Mouse (Mus musculus) limb, embryonic 15.5 days (tissue): Measurements from ENCODE around the gene Gsg1l. TPM values are rescaled to one million over a fixed set of nuclear protein-coding genes. Genes with fewer than 3 reads are reported as not detected.

Experiments
- ATAC-seq: fragments of 200-750 bp; cut with Nextera tagmentation; 2 replicates; pipeline ENCODE4 v1.8.0; 2017; ENCODE audit warnings: low read depth, moderate TSS enrichment; ENCODE audit not compliant: insufficient number of reproducible peaks, low FRiP score, low TSS enrichment
- H3K27ac ChIP-seq: fragments of 300-500 bp; sonication (generic); 2 replicates; pipeline ENCODE4 v1.5.1; 2015; ENCODE audit warnings: moderate library complexity, mild to moderate bottlenecking, inconsistent platforms
- H3K27me3 ChIP-seq: fragments of 300-500 bp; sonication (generic); 2 replicates; pipeline ENCODE4 v1.6.1; 2015; ENCODE audit warnings: inconsistent platforms
- H3K36me3 ChIP-seq: fragments of 300-500 bp; sonication (generic); 2 replicates; pipeline ENCODE4 v1.6.1; 2015; ENCODE audit warnings: inconsistent platforms
- H3K4me1 ChIP-seq: fragments of 300-500 bp; sonication (generic); 2 replicates; pipeline ENCODE4 v1.6.1; 2015; ENCODE audit warnings: inconsistent platforms
- H3K4me2 ChIP-seq: fragments of 300-500 bp; sonication (generic); 2 replicates; pipeline ENCODE4 v1.6.1; 2015; ENCODE audit warnings: mild to moderate bottlenecking, inconsistent platforms
- H3K4me3 ChIP-seq: fragments of 300-500 bp; sonication (generic); 2 replicates; pipeline ENCODE4 v1.5.1; 2015; ENCODE audit warnings: mild to moderate bottlenecking, inconsistent platforms
- H3K9ac ChIP-seq: fragments of 300-500 bp; sonication (generic); 2 replicates; pipeline ENCODE4 v1.6.1; 2015; ENCODE audit warnings: inconsistent platforms
- H3K9me3 ChIP-seq: fragments of 300-500 bp; sonication (generic); 2 replicates; pipeline ENCODE4 v1.6.1; 2016; ENCODE audit warnings: inconsistent platforms
- WGBS: fragments of 180-500 bp; shearing (Covaris S2); methylation state at CpG from one replicate; pipeline ENCODE4 v1.1.7; 2015; 5-methylcytosine and 5-hydroxymethylcytosine counted together
- polyA plus RNA-seq: library from polyadenylated mRNA; unstranded; fragments of >200 nt; fragmentation: Nextera tagmentation; extraction: Ambion mirVana; gene quantifications from 2 replicates; pipeline ENCODE4 v1.2.1, GENCODE M21; 2015

Gsg1l gene
- polyA plus RNA-seq, 1 experiment from 2014 or later, result 2.3 TPM

DNA sequence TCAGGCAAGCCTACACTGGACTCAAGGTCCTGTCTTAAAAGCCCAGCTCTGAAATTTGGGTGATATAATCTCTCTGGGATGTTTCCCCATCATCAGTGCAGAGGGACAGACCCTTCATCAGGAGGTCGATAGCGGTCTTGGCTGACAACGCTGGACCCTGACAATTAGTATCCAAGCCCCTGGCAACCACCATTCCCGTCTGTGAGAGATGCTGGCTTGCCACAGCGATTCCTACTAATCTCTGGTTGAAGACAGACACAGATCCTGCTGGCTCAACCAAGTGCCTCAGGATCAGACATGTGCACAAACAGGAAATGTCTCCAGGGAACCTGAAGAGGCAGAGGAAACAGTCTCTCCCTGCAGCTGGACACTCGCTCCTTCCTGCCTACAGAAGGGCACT, 62.2 kb downstream of the Gsg1l start:
- no peak overlapping the region for H3K27ac ChIP-seq
- no peaks in the 10 kb centered on the region for H3K27me3 ChIP-seq
- H3K9me3 ChIP-seq, result no peaks in the 10 kb centered on the region
- no peak for ATAC-seq
- peaks cover 7% of the 10 kb centered on the region; the same call in 1 of the 2 replicates for H3K4me1 ChIP-seq
- WGBS, result 44% methylated on average over 6 of the region's 6 CpGs
- H3K36me3 ChIP-seq, result no peaks in the 10 kb centered on the region
- no peak overlapping the region for H3K9ac ChIP-seq
- H3K4me3 ChIP-seq, result no peak overlapping the region
- no peak overlapping the region for H3K4me2 ChIP-seq

DNA sequence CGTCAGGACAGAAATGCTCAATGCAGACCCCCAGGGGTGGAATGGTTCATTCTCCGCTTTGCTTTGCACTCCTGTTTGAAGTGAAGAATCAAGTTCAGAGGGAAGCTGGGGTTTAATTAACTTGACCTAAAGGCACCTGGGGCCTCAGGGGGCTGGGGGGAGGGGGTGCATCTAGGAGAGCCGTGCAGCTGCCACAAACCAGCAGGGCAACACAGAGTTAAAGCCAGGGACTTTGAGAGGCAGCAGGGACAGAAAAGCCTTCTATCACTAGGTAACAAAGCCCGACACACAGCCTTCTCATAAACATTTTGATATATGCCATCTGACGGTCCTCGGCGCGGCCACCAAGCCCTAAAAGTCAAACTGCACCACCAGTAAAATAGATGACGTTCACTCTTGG, 62.9 kb downstream of the Gsg1l start:
- no peak overlapping the region for H3K27ac ChIP-seq
- no peaks in the 10 kb centered on the region for H3K9me3 ChIP-seq
- WGBS, result 16% methylated on average over 9 of the region's 9 CpGs
- H3K4me1 ChIP-seq, result peaks cover 7% of the 10 kb centered on the region; the same call in 1 of the 2 replicates
- H3K9ac ChIP-seq, result no peak overlapping the region
- no peak overlapping the region for H3K4me2 ChIP-seq
- no peak overlapping the region for H3K4me3 ChIP-seq
- no peaks in the 10 kb centered on the region for H3K27me3 ChIP-seq
- no peaks in the 10 kb centered on the region for H3K36me3 ChIP-seq
- no peak for ATAC-seq

GRCm38 (mm10) chr7:126017455-126017854, 64.8 kb downstream of the Gsg1l start:
- H3K9ac ChIP-seq, result no peak overlapping the region
- H3K27ac ChIP-seq, result no peak overlapping the region
- no peaks in the 10 kb centered on the region for H3K9me3 ChIP-seq
- no peaks in the 10 kb centered on the region for H3K27me3 ChIP-seq
- peaks cover 7% of the 10 kb centered on the region; the same call in 1 of the 2 replicates for H3K4me1 ChIP-seq
- 84% methylated on average over 4 of the region's 4 CpGs for WGBS
- no peaks in the 10 kb centered on the region for H3K36me3 ChIP-seq
- no peak overlapping the region for H3K4me3 ChIP-seq
- no peak for ATAC-seq
- H3K4me2 ChIP-seq, result no peak overlapping the region

GRCm38 (mm10) chr7:126012325-126013021, 69.7 kb downstream of the Gsg1l start:
- 30% methylated on average over 11 of the region's 11 CpGs for WGBS
- Histone ChIP-seq H3K9me3 (no peaks in the 10 kb centered on the region), H3K27ac (no peak overlapping the region)

GRCm38 (mm10) chr7:126008789-126009148, 73.4 kb downstream of the Gsg1l start:
- Histone ChIP-seq H3K4me2 (no peak overlapping the region), H3K9me3 (no peaks in the 10 kb centered on the region), H3K4me3 (no peak overlapping the region), H3K9ac (no peak overlapping the region), H3K27me3 (no peaks in the 10 kb centered on the region), H3K36me3 (no peaks in the 10 kb centered on the region), H3K27ac (no peak overlapping the region), H3K4me1 (peaks cover 3% of the 10 kb centered on the region; the same call in 1 of the 2 replicates)
- 63% methylated on average over 7 of the region's 7 CpGs for WGBS
- ATAC-seq, result peak; percentile 52; the same call in 1 of the 2 replicates

More at GRCm38 (mm10) chr7:126012325-126013021, 69.7 kb downstream of the Gsg1l start:
- no peak overlapping the region for H3K9ac ChIP-seq
- no peaks in the 10 kb centered on the region for H3K36me3 ChIP-seq
- peaks cover 3% of the 10 kb centered on the region; the same call in 1 of the 2 replicates for H3K4me1 ChIP-seq
- ATAC-seq, result no peak
- no peaks in the 10 kb centered on the region for H3K27me3 ChIP-seq
- H3K4me3 ChIP-seq, result no peak overlapping the region
- no peak overlapping the region for H3K4me2 ChIP-seq

DNA sequence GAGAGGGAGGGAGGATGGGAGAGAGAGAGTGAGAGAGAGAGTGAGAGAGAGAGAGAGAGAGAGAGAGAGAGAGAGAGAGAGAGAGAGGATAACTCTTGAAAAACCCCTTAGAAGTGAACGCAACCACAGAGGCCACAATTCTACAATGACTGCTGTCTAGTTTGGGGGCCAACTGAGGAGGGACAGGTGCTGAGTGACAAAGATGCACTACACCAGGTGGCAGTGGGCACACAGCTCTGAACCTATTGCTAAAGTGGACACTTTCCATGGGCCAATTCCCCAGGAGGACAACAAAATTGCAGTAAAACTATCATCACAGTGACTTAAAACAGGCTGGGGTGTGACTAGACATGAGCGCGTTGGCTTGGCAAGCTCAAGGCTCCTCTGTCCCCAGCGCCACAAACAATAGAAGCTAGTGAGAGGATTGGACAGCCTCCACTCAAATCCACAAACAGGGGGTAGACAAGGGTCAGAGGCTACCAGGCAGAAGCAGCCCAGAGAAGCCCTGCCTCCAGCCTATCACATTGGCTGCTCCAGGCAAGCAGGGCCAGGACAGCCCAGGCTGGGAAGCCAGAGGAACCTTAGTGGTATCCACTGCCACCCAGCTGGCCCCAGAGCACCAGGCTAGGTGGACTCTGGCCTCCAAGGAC, 73.9 kb downstream of the Gsg1l start:
- 0 out of 2 replicates have a peak, but pooled peaks have one; percentile 42 for ATAC-seq
- 60% methylated on average over 4 of the region's 4 CpGs for WGBS
- H3K4me1 ChIP-seq, result peaks cover 3% of the 10 kb centered on the region; the same call in 1 of the 2 replicates
- no peak overlapping the region for H3K4me2 ChIP-seq
- H3K9ac ChIP-seq, result no peak overlapping the region
- H3K9me3 ChIP-seq, result no peaks in the 10 kb centered on the region
- H3K4me3 ChIP-seq, result no peak overlapping the region
- H3K27me3 ChIP-seq, result no peaks in the 10 kb centered on the region
- no peaks in the 10 kb centered on the region for H3K36me3 ChIP-seq
- H3K27ac ChIP-seq, result no peak overlapping the region

- Histone ChIP-seq H3K9ac (no peak overlapping the region), H3K4me3 (no peak overlapping the region), H3K9me3 (no peaks in the 10 kb centered on the region), H3K27me3 (no peaks in the 10 kb centered on the region), H3K4me1 (peaks cover 3% of the 10 kb centered on the region; the same call in 1 of the 2 replicates), H3K4me2 (no peak overlapping the region), H3K36me3 (no peaks in the 10 kb centered on the region), H3K27ac (no peak overlapping the region)
- no peak for ATAC-seq
- WGBS, result 39% methylated on average over 10 of the region's 10 CpGs
Observed at GRCm38 (mm10) chr7:126007132-126007910, 74.9 kb downstream of the Gsg1l start.

DNA sequence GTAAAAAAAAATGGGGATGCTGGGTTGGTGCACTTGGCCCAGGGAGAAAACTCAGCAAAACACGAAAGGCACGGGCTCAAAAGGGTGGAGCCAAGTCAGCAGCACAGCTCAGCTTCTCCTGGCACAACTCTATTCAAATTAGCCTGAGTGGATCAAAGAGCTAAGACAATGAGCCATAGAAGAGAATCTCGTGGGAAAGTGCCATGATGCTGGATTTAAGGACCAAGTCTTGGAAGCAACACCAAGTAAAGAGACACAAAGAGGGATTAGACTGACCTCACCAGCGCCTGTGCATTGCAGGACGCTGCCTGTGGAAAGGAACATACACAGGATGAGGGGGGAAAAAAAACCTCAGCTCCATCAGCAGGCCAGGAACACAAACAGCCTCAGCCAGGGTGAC, 76.9 kb downstream of the Gsg1l start:
- Histone ChIP-seq H3K9me3 (no peaks in the 10 kb centered on the region), H3K4me3 (no peak overlapping the region), H3K36me3 (no peaks in the 10 kb centered on the region), H3K4me1 (peaks cover 3% of the 10 kb centered on the region; the same call in 1 of the 2 replicates), H3K27me3 (no peaks in the 10 kb centered on the region), H3K9ac (no peak overlapping the region), H3K4me2 (no peak overlapping the region), H3K27ac (no peak overlapping the region)
- 58% methylated on average over 5 of the region's 5 CpGs for WGBS
- ATAC-seq, result no peak

- no peak for ATAC-seq
- Histone ChIP-seq H3K9me3 (no peaks in the 10 kb centered on the region), H3K4me1 (no peaks in the 10 kb centered on the region), H3K4me3 (no peak overlapping the region), H3K27ac (no peak overlapping the region), H3K36me3 (no peaks in the 10 kb centered on the region), H3K27me3 (no peaks in the 10 kb centered on the region), H3K4me2 (no peak overlapping the region), H3K9ac (no peak overlapping the region)
- WGBS, result 61% methylated on average over 5 of the region's 5 CpGs
Observed at GRCm38 (mm10) chr7:126001683-126002082, 80.5 kb downstream of the Gsg1l start.

DNA sequence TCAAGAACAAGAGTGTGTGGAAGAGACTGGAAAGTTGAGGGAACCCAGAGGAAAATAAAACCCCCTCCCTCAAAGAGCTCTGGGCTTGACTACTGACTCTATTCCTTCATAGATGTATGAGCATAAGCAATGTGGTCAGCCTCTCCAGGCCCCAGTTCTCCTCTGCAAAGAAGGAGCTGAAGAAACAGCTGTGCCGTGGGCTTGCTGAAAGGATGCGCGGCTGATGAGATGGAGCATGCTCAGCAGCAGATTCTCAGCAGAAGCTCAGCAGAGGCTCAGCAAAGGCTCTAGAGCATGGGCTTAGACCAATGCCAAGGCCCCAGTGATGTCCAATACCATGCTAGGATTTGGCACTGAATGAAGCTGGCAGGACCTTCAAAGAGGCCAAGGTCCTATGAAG, 82.3 kb downstream of the Gsg1l start:
- ATAC-seq, result no peak
- WGBS, result 90% methylated on average over 3 of the region's 3 CpGs
- Histone ChIP-seq H3K9me3 (no peaks in the 10 kb centered on the region), H3K27me3 (no peaks in the 10 kb centered on the region), H3K9ac (no peak overlapping the region), H3K4me1 (no peaks in the 10 kb centered on the region), H3K27ac (no peak overlapping the region), H3K36me3 (no peaks in the 10 kb centered on the region), H3K4me3 (no peak overlapping the region), H3K4me2 (no peak overlapping the region)

GRCm38 (mm10) chr7:125996151-125996550, 86.1 kb downstream of the Gsg1l start:
- 96% methylated on average over 1 of the region's 1 CpGs for WGBS
- no peak overlapping the region for H3K4me3 ChIP-seq
- no peaks in the 10 kb centered on the region for H3K36me3 ChIP-seq
- no peak for ATAC-seq
- H3K4me2 ChIP-seq, result no peak overlapping the region
- no peaks in the 10 kb centered on the region for H3K9me3 ChIP-seq
- no peak overlapping the region for H3K9ac ChIP-seq
- H3K27ac ChIP-seq, result no peak overlapping the region
- H3K27me3 ChIP-seq, result no peaks in the 10 kb centered on the region
- no peaks in the 10 kb centered on the region for H3K4me1 ChIP-seq
